Mouse (Mus musculus): ENCODE measurements around the gene Rab31. TPM values are rescaled to one million over a fixed set of nuclear protein-coding genes. Genes with fewer than 3 reads are reported as not detected.

The Rab31 gene
- polyA plus RNA-seq, 1 experiment from 2014 or later, result 23.5 TPM

GRCm38 (mm10) chr17:65723633-65724032 is 48.9 kb downstream of the Rab31 start:
- 75% methylated on average over 8 of the region's 8 CpGs for WGBS
- ATAC-seq (ENCODE audit: low FRiP score, low TSS enrichment), result peak; percentile 62

GRCm38 (mm10) chr17:65721330-65721729 is 51.2 kb downstream of the Rab31 start:
- Histone ChIP-seq H3K4me2 (replicated peaks; ENCODE audit: low read depth) (no peak overlapping the region), H3K4me3 (ENCODE audit: low read depth, low read length) (no peak overlapping the region), H3K4me1 (replicated peaks; ENCODE audit: control insufficient read depth, insufficient read depth) (no peaks in the 10 kb centered on the region), H3K27ac (replicated peaks) (no peak overlapping the region), H3K27me3 (ENCODE audit: control insufficient read depth, insufficient read depth, low read length) (no peaks in the 10 kb centered on the region), H3K9ac (ENCODE audit: low read length) (no peak overlapping the region), H3K9me3 (ENCODE audit: control insufficient read depth, low read length) (no peaks in the 10 kb centered on the region), H3K36me3 (ENCODE audit: control insufficient read depth, insufficient read depth, low read length) (no peaks in the 10 kb centered on the region; the same call in 1 of the 2 replicates)
- ATAC-seq (ENCODE audit: low FRiP score, low TSS enrichment) (no peak), DNase-seq (ENCODE audit: low spot score) (no peak)
- no peak for TF ChIP-seq EP300 (optimal IDR thresholded peaks at IDR 0.05)
- TF ChIP-seq CTCF (IDR thresholded peaks at IDR 0.05; ENCODE audit: low read depth), result no peak

More at GRCm38 (mm10) chr17:65723633-65724032, 48.9 kb downstream of the Rab31 start:
- DNase-seq (ENCODE audit: low spot score), result peak; percentile 39
- Histone ChIP-seq H3K4me1 (replicated peaks; ENCODE audit: control insufficient read depth, insufficient read depth) (no peaks in the 10 kb centered on the region), H3K36me3 (ENCODE audit: control insufficient read depth, insufficient read depth, low read length) (no peaks in the 10 kb centered on the region; the same call in 1 of the 2 replicates), H3K9ac (ENCODE audit: low read length) (no peak overlapping the region), H3K9me3 (ENCODE audit: control insufficient read depth, low read length) (no peaks in the 10 kb centered on the region), H3K4me2 (replicated peaks; ENCODE audit: low read depth) (no peak overlapping the region), H3K27ac (replicated peaks) (peak overlapping the region; percentile 41; the same call in 1 of the 2 replicates), H3K27me3 (ENCODE audit: control insufficient read depth, insufficient read depth, low read length) (no peaks in the 10 kb centered on the region), H3K4me3 (ENCODE audit: low read depth, low read length) (no peak overlapping the region)
- no peak for TF ChIP-seq EP300 (optimal IDR thresholded peaks at IDR 0.05)
- no peak for TF ChIP-seq CTCF (IDR thresholded peaks at IDR 0.05; ENCODE audit: low read depth)

GRCm38 (mm10) chr17:65719826-65720225 is 52.7 kb downstream of the Rab31 start:
- Histone ChIP-seq H3K4me1 (replicated peaks; ENCODE audit: control insufficient read depth, insufficient read depth) (no peaks in the 10 kb centered on the region), H3K4me3 (ENCODE audit: low read depth, low read length) (no peak overlapping the region), H3K36me3 (ENCODE audit: control insufficient read depth, insufficient read depth, low read length) (no peaks in the 10 kb centered on the region; the same call in 1 of the 2 replicates), H3K9ac (ENCODE audit: low read length) (no peak overlapping the region), H3K9me3 (ENCODE audit: control insufficient read depth, low read length) (no peaks in the 10 kb centered on the region), H3K27me3 (ENCODE audit: control insufficient read depth, insufficient read depth, low read length) (no peaks in the 10 kb centered on the region), H3K4me2 (replicated peaks; ENCODE audit: low read depth) (no peak overlapping the region), H3K27ac (replicated peaks) (no peak overlapping the region)
- WGBS, result 78% methylated on average over 5 of the region's 5 CpGs
- DNase-seq (ENCODE audit: low spot score) (no peak), ATAC-seq (ENCODE audit: low FRiP score, low TSS enrichment) (peak; percentile 8; the same call in 1 of the 2 replicates)
- TF ChIP-seq EP300 (optimal IDR thresholded peaks at IDR 0.05) (no peak), CTCF (IDR thresholded peaks at IDR 0.05; ENCODE audit: low read depth) (no peak)

GRCm38 (mm10) chr17:65718578-65718977 is 54.0 kb downstream of the Rab31 start:
- no peak for TF ChIP-seq EP300 (optimal IDR thresholded peaks at IDR 0.05)
- no peaks in the 10 kb centered on the region for H3K27me3 ChIP-seq (ENCODE audit: control insufficient read depth, insufficient read depth, low read length)
- H3K27ac ChIP-seq (replicated peaks), result no peak overlapping the region
- DNase-seq (ENCODE audit: low spot score) (no peak), ATAC-seq (ENCODE audit: low FRiP score, low TSS enrichment) (no peak)
- no peaks in the 10 kb centered on the region; the same call in 1 of the 2 replicates for H3K36me3 ChIP-seq (ENCODE audit: control insufficient read depth, insufficient read depth, low read length)
- 81% methylated on average over 2 of the region's 2 CpGs for WGBS
- no peaks in the 10 kb centered on the region for H3K4me1 ChIP-seq (replicated peaks; ENCODE audit: control insufficient read depth, insufficient read depth)
- H3K4me2 ChIP-seq (replicated peaks; ENCODE audit: low read depth), result no peak overlapping the region
- H3K9ac ChIP-seq (ENCODE audit: low read length), result no peak overlapping the region
- no peaks in the 10 kb centered on the region for H3K9me3 ChIP-seq (ENCODE audit: control insufficient read depth, low read length)
- no peak overlapping the region for H3K4me3 ChIP-seq (ENCODE audit: low read depth, low read length)

- H3K4me3 ChIP-seq (ENCODE audit: low read depth, low read length), result no peak overlapping the region
- H3K36me3 ChIP-seq (ENCODE audit: control insufficient read depth, insufficient read depth, low read length), result no peaks in the 10 kb centered on the region; the same call in 1 of the 2 replicates
- H3K27ac ChIP-seq (replicated peaks), result no peak overlapping the region
- no peak for ATAC-seq (ENCODE audit: low FRiP score, low TSS enrichment)
- DNase-seq (ENCODE audit: low spot score), result no peak
- no peak for TF ChIP-seq CTCF (IDR thresholded peaks at IDR 0.05; ENCODE audit: low read depth)
- no peak for TF ChIP-seq EP300 (optimal IDR thresholded peaks at IDR 0.05)
- WGBS, result 67% methylated on average over 4 of the region's 4 CpGs
- no peaks in the 10 kb centered on the region for H3K4me1 ChIP-seq (replicated peaks; ENCODE audit: control insufficient read depth, insufficient read depth)
- H3K4me2 ChIP-seq (replicated peaks; ENCODE audit: low read depth), result no peak overlapping the region
- H3K9me3 ChIP-seq (ENCODE audit: control insufficient read depth, low read length), result no peaks in the 10 kb centered on the region
- no peaks in the 10 kb centered on the region for H3K27me3 ChIP-seq (ENCODE audit: control insufficient read depth, insufficient read depth, low read length)
- H3K9ac ChIP-seq (ENCODE audit: low read length), result no peak overlapping the region
These were observed 54.8 kb downstream of the Rab31 start for GRCm38 (mm10) chr17:65717658-65718199.

GRCm38 (mm10) chr17:65714060-65714459 is 58.5 kb downstream of the Rab31 start:
- H3K27ac ChIP-seq (replicated peaks), result no peak overlapping the region
- WGBS, result 58% methylated on average over 8 of the region's 8 CpGs
- no peak for DNase-seq (ENCODE audit: low spot score)
- H3K36me3 ChIP-seq (ENCODE audit: control insufficient read depth, insufficient read depth, low read length), result no peaks in the 10 kb centered on the region
- H3K9ac ChIP-seq (ENCODE audit: low read length), result no peak overlapping the region
- no peak overlapping the region for H3K4me2 ChIP-seq (replicated peaks; ENCODE audit: low read depth)
- TF ChIP-seq CTCF (IDR thresholded peaks at IDR 0.05; ENCODE audit: low read depth), result no peak
- TF ChIP-seq EP300 (optimal IDR thresholded peaks at IDR 0.05), result no peak
- H3K27me3 ChIP-seq (ENCODE audit: control insufficient read depth, insufficient read depth, low read length), result no peaks in the 10 kb centered on the region
- no peaks in the 10 kb centered on the region for H3K4me1 ChIP-seq (replicated peaks; ENCODE audit: control insufficient read depth, insufficient read depth)
- ATAC-seq (ENCODE audit: low FRiP score, low TSS enrichment), result no peak
- no peaks in the 10 kb centered on the region for H3K9me3 ChIP-seq (ENCODE audit: control insufficient read depth, low read length)
- H3K4me3 ChIP-seq (ENCODE audit: low read depth, low read length), result no peak overlapping the region

All from stomach, postnatal 0 days (tissue).